Mouse (Mus musculus): ENCODE results near the gene Rasgef1b. TPM values are rescaled to one million over a fixed set of nuclear protein-coding genes. Genes with fewer than 3 reads are reported as not detected.

Rasgef1b gene
- polyA plus RNA-seq, 1 experiment from 2014 or later: 41.6 TPM

- Histone ChIP-seq H3K4me1 (ENCODE audit: control insufficient read depth, insufficient read depth, low read length) (no peaks in the 10 kb centered on the region), H3K4me2 (no peak overlapping the region), H3K9me3 (replicated peaks; ENCODE audit: control insufficient read depth, low read length) (no peaks in the 10 kb centered on the region), H3K27ac (ENCODE audit: low read depth, low read length) (no peak overlapping the region), H3K9ac (ENCODE audit: low read depth, low read length) (no peak overlapping the region), H3K4me3 (ENCODE audit: low read depth, low read length) (no peak overlapping the region), H3K27me3 (ENCODE audit: control insufficient read depth, insufficient read depth, low read length) (no peaks in the 10 kb centered on the region), H3K36me3 (ENCODE audit: control insufficient read depth, insufficient read depth, low read length) (no peaks in the 10 kb centered on the region)
- WGBS (ENCODE audit: insufficient replicate concordance): 78% methylated on average over 6 of the region's 6 CpGs
- no peak for ATAC-seq (replicated peaks; ENCODE audit: insufficient number of reproducible peaks, low FRiP score, low TSS enrichment)
These were observed 306.8 kb downstream of the Rasgef1b start for GRCm38 (mm10) chr5:99422092-99422491.

DNA sequence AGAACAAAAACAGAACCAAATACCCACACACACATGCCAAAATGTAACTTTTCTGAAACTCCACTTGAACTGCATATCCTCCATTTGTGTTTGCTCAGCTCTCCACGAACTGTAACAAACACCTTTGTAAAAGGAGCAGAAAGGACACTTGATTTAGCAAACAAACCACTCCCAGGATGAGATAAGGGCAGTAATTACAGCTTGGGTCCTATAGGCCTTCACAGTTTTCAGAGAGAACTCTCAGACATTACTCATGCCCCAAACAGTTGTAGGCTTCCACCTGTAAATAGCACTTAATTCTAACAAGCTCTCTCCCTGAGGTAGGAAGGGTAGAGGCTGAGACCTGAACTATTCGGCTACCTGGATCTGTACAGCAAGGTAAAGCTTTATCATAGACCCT lies 309.0 kb downstream of the Rasgef1b start:
- ATAC-seq (replicated peaks; ENCODE audit: insufficient number of reproducible peaks, low FRiP score, low TSS enrichment): no peak
- WGBS (ENCODE audit: insufficient replicate concordance): 53% methylated on average over 2 of the region's 2 CpGs
- H3K27ac ChIP-seq (ENCODE audit: low read depth, low read length): no peak overlapping the region
- no peaks in the 10 kb centered on the region for H3K4me1 ChIP-seq (ENCODE audit: control insufficient read depth, insufficient read depth, low read length)
- no peak overlapping the region for H3K9ac ChIP-seq (ENCODE audit: low read depth, low read length)
- no peaks in the 10 kb centered on the region for H3K36me3 ChIP-seq (ENCODE audit: control insufficient read depth, insufficient read depth, low read length)
- H3K4me3 ChIP-seq (ENCODE audit: low read depth, low read length): no peak overlapping the region
- H3K9me3 ChIP-seq (replicated peaks; ENCODE audit: control insufficient read depth, low read length): no peaks in the 10 kb centered on the region
- H3K27me3 ChIP-seq (ENCODE audit: control insufficient read depth, insufficient read depth, low read length): no peaks in the 10 kb centered on the region
- H3K4me2 ChIP-seq: no peak overlapping the region

- no peak for ATAC-seq (replicated peaks; ENCODE audit: insufficient number of reproducible peaks, low FRiP score, low TSS enrichment)
- no peak overlapping the region for H3K4me2 ChIP-seq
- no peak overlapping the region for H3K4me3 ChIP-seq (ENCODE audit: low read depth, low read length)
- no peak overlapping the region for H3K27ac ChIP-seq (ENCODE audit: low read depth, low read length)
- H3K9ac ChIP-seq (ENCODE audit: low read depth, low read length): no peak overlapping the region
- no peaks in the 10 kb centered on the region; the same call in 1 of the 2 replicates for H3K4me1 ChIP-seq (ENCODE audit: control insufficient read depth, insufficient read depth, low read length)
- 83% methylated on average over 21 of the region's 21 CpGs for WGBS (ENCODE audit: insufficient replicate concordance)
- H3K27me3 ChIP-seq (ENCODE audit: control insufficient read depth, insufficient read depth, low read length): no peaks in the 10 kb centered on the region
- no peaks in the 10 kb centered on the region for H3K9me3 ChIP-seq (replicated peaks; ENCODE audit: control insufficient read depth, low read length)
- H3K36me3 ChIP-seq (ENCODE audit: control insufficient read depth, insufficient read depth, low read length): no peaks in the 10 kb centered on the region
These were observed 312.0 kb downstream of the Rasgef1b start for GRCm38 (mm10) chr5:99416902-99417301.

DNA sequence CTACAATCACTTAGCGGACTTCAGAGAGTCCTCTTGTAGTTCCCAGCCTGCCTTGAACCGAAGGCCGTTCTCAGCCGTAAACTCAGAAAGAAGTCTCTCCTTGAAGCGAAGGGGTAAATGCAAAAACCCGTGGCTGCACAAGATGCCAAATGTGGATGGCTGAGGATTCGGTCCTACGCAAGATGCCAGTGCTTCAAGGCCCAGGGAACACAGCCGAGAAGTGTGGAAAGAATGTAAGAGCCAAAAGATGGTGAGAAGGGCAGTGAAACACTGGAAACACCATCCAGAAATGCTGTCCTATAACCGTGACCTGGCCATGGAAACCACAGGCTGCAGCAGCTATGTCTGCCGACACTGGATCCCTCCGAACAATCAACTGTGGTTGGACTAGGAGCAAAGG lies 313.2 kb downstream of the Rasgef1b start:
- Histone ChIP-seq H3K4me2 (no peak overlapping the region), H3K9ac (ENCODE audit: low read depth, low read length) (no peak overlapping the region), H3K27me3 (ENCODE audit: control insufficient read depth, insufficient read depth, low read length) (no peaks in the 10 kb centered on the region), H3K36me3 (ENCODE audit: control insufficient read depth, insufficient read depth, low read length) (no peaks in the 10 kb centered on the region), H3K4me3 (ENCODE audit: low read depth, low read length) (no peak overlapping the region), H3K27ac (ENCODE audit: low read depth, low read length) (no peak overlapping the region), H3K4me1 (ENCODE audit: control insufficient read depth, insufficient read depth, low read length) (no peaks in the 10 kb centered on the region; the same call in 1 of the 2 replicates), H3K9me3 (replicated peaks; ENCODE audit: control insufficient read depth, low read length) (no peaks in the 10 kb centered on the region)
- no peak for ATAC-seq (replicated peaks; ENCODE audit: insufficient number of reproducible peaks, low FRiP score, low TSS enrichment)
- WGBS (ENCODE audit: insufficient replicate concordance): 89% methylated on average over 12 of the region's 12 CpGs

DNA sequence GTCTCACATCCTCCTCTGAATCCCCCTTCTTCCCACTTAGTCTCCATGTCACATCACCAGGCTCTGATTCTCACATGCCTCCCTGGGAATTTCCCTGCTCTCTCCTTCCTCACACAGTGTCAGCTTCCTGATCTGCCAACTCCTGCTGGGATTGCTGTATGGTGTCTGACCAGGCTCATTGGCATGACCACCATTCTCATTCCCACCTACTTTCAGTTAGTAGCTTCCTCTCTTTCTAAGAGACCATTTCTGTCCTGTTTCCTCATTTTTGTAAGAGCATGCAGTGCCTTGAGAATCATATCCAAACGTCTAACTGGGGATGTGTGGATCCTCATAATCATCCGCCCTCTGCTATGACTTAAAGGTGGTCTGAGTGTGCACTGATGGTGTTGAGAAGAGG lies 313.8 kb downstream of the Rasgef1b start:
- Histone ChIP-seq H3K4me2 (no peak overlapping the region), H3K9ac (ENCODE audit: low read depth, low read length) (no peak overlapping the region), H3K36me3 (ENCODE audit: control insufficient read depth, insufficient read depth, low read length) (no peaks in the 10 kb centered on the region), H3K27ac (ENCODE audit: low read depth, low read length) (no peak overlapping the region), H3K4me1 (ENCODE audit: control insufficient read depth, insufficient read depth, low read length) (no peaks in the 10 kb centered on the region; the same call in 1 of the 2 replicates), H3K9me3 (replicated peaks; ENCODE audit: control insufficient read depth, low read length) (no peaks in the 10 kb centered on the region), H3K4me3 (ENCODE audit: low read depth, low read length) (no peak overlapping the region), H3K27me3 (ENCODE audit: control insufficient read depth, insufficient read depth, low read length) (no peaks in the 10 kb centered on the region)
- 79% methylated on average over 2 of the region's 2 CpGs for WGBS (ENCODE audit: insufficient replicate concordance)
- no peak for ATAC-seq (replicated peaks; ENCODE audit: insufficient number of reproducible peaks, low FRiP score, low TSS enrichment)

DNA sequence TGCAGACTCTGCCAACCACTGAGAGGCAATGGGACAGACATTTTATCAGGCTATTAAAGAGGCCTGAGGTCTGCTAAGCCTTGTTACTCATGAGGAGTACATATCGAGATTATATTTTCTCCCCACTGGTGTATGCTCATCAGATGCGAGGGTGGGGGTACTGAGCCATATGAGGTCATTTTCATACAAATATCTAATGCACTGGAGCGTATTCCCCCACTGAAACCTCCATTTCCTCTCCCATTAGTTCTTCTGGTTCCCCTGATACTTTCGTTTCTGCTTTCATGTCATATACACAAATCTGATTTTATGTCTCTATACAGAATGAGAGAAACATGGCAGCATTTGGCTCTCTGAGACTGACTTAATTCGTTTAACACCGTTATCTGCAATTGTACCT lies 314.6 kb downstream of the Rasgef1b start:
- Histone ChIP-seq H3K4me3 (ENCODE audit: low read depth, low read length) (no peak overlapping the region), H3K36me3 (ENCODE audit: control insufficient read depth, insufficient read depth, low read length) (no peaks in the 10 kb centered on the region), H3K9ac (ENCODE audit: low read depth, low read length) (no peak overlapping the region), H3K9me3 (replicated peaks; ENCODE audit: control insufficient read depth, low read length) (no peaks in the 10 kb centered on the region), H3K4me1 (ENCODE audit: control insufficient read depth, insufficient read depth, low read length) (no peaks in the 10 kb centered on the region; the same call in 1 of the 2 replicates), H3K4me2 (no peak overlapping the region), H3K27me3 (ENCODE audit: control insufficient read depth, insufficient read depth, low read length) (no peaks in the 10 kb centered on the region), H3K27ac (ENCODE audit: low read depth, low read length) (no peak overlapping the region)
- WGBS (ENCODE audit: insufficient replicate concordance): 82% methylated on average over 6 of the region's 6 CpGs
- no peak for ATAC-seq (replicated peaks; ENCODE audit: insufficient number of reproducible peaks, low FRiP score, low TSS enrichment)

GRCm38 (mm10) chr5:99413851-99414250 lies 315.0 kb downstream of the Rasgef1b start:
- Histone ChIP-seq H3K9ac (ENCODE audit: low read depth, low read length) (no peak overlapping the region), H3K4me1 (ENCODE audit: control insufficient read depth, insufficient read depth, low read length) (no peaks in the 10 kb centered on the region; the same call in 1 of the 2 replicates), H3K27ac (ENCODE audit: low read depth, low read length) (no peak overlapping the region), H3K27me3 (ENCODE audit: control insufficient read depth, insufficient read depth, low read length) (no peaks in the 10 kb centered on the region), H3K4me3 (ENCODE audit: low read depth, low read length) (no peak overlapping the region), H3K9me3 (replicated peaks; ENCODE audit: control insufficient read depth, low read length) (no peaks in the 10 kb centered on the region), H3K36me3 (ENCODE audit: control insufficient read depth, insufficient read depth, low read length) (no peaks in the 10 kb centered on the region), H3K4me2 (no peak overlapping the region)
- 63% methylated on average over 1 of the region's 1 CpGs for WGBS (ENCODE audit: insufficient replicate concordance)
- ATAC-seq (replicated peaks; ENCODE audit: insufficient number of reproducible peaks, low FRiP score, low TSS enrichment): no peak

GRCm38 (mm10) chr5:99413391-99413790 lies 315.5 kb downstream of the Rasgef1b start:
- Histone ChIP-seq H3K27me3 (ENCODE audit: control insufficient read depth, insufficient read depth, low read length) (no peaks in the 10 kb centered on the region), H3K4me2 (no peak overlapping the region)

GRCm38 (mm10) chr5:99404403-99405170 lies 324.3 kb downstream of the Rasgef1b start:
- ATAC-seq (replicated peaks; ENCODE audit: insufficient number of reproducible peaks, low FRiP score, low TSS enrichment): no peak
- no peak overlapping the region for H3K4me3 ChIP-seq (ENCODE audit: low read depth, low read length)
- no peaks in the 10 kb centered on the region for H3K9me3 ChIP-seq (replicated peaks; ENCODE audit: control insufficient read depth, low read length)
- peaks cover 36% of the 10 kb centered on the region for H3K4me1 ChIP-seq (ENCODE audit: control insufficient read depth, insufficient read depth, low read length)
- no peak overlapping the region for H3K9ac ChIP-seq (ENCODE audit: low read depth, low read length)
- H3K27ac ChIP-seq (ENCODE audit: low read depth, low read length): no peak overlapping the region
- H3K36me3 ChIP-seq (ENCODE audit: control insufficient read depth, insufficient read depth, low read length): no peaks in the 10 kb centered on the region
- H3K4me2 ChIP-seq: no peak overlapping the region
- WGBS (ENCODE audit: insufficient replicate concordance): 66% methylated on average over 11 of the region's 11 CpGs
- H3K27me3 ChIP-seq (ENCODE audit: control insufficient read depth, insufficient read depth, low read length): no peaks in the 10 kb centered on the region

More at GRCm38 (mm10) chr5:99413391-99413790, 315.5 kb downstream of the Rasgef1b start:
- H3K9ac ChIP-seq (ENCODE audit: low read depth, low read length): no peak overlapping the region
- WGBS (ENCODE audit: insufficient replicate concordance): 74% methylated on average over 9 of the region's 9 CpGs
- no peak overlapping the region for H3K4me3 ChIP-seq (ENCODE audit: low read depth, low read length)
- no peaks in the 10 kb centered on the region for H3K36me3 ChIP-seq (ENCODE audit: control insufficient read depth, insufficient read depth, low read length)
- no peak overlapping the region for H3K27ac ChIP-seq (ENCODE audit: low read depth, low read length)
- ATAC-seq (replicated peaks; ENCODE audit: insufficient number of reproducible peaks, low FRiP score, low TSS enrichment): no peak
- no peaks in the 10 kb centered on the region for H3K9me3 ChIP-seq (replicated peaks; ENCODE audit: control insufficient read depth, low read length)
- no peaks in the 10 kb centered on the region; the same call in 1 of the 2 replicates for H3K4me1 ChIP-seq (ENCODE audit: control insufficient read depth, insufficient read depth, low read length)
